In genomic region chr5:35020410-35021241, GRCm38 (mm10) we compare ENCODE assay signal across 13 mouse cellular contexts. TPM values are rescaled to one million over a fixed set of nuclear protein-coding genes. Genes with fewer than 3 reads are reported as not detected.
DNase-seq lines count a peak whose midpoint lies in the region; ATAC-seq lines count a peak whose summit lies in the region.
"Had no signal": no experiment of that assay in that cellular context is flagged by ENCODE, and none has a peak within 500 bp of the region (broad histone marks: within the 10 kb centered on the region; RNA-seq: fewer than 3 reads in every experiment).

No protein-coding gene starts in this region.

- H3K4me2 ChIP-seq in heart, embryonic 15.5 days = no peak overlapping the region
- H3K4me2 ChIP-seq in liver, embryonic 16.5 days (ENCODE audit: low read depth, low read length) = no peak overlapping the region
- H3K4me2 ChIP-seq in liver, embryonic 12.5 days = no peak overlapping the region
- H3K4me2 ChIP-seq in intestine, embryonic 16.5 days (ENCODE audit: low read depth, low read length) = no peak overlapping the region
- H3K4me2 ChIP-seq in stomach, embryonic 15.5 days = no peak overlapping the region
- H3K4me2 ChIP-seq: embryonic facial prominence, embryonic 15.5 days had no signal

- no peak overlapping the region for H3K4me3 ChIP-seq in heart, embryonic 15.5 days
- no peak overlapping the region for H3K4me3 ChIP-seq in heart, embryonic 10.5 days
- no peak overlapping the region for H3K4me3 ChIP-seq in liver, embryonic 16.5 days (ENCODE audit: low read depth, low read length)
- no peak overlapping the region for H3K4me3 ChIP-seq in liver, embryonic 12.5 days
- H3K4me3 ChIP-seq in intestine, embryonic 16.5 days (ENCODE audit: low read length) = no peak overlapping the region
- H3K4me3 ChIP-seq in stomach, embryonic 15.5 days (replicated peaks) = no peak overlapping the region
- H3K4me3 ChIP-seq: embryonic facial prominence, embryonic 15.5 days had no signal

- H3K36me3 ChIP-seq in heart, embryonic 15.5 days = peaks cover 8% of the 10 kb centered on the region; the same call in 1 of the 2 replicates
- peaks cover 44% of the 10 kb centered on the region for H3K36me3 ChIP-seq in heart, embryonic 10.5 days
- peaks cover 16% of the 10 kb centered on the region for H3K36me3 ChIP-seq in liver, embryonic 16.5 days (ENCODE audit: control insufficient read depth, insufficient read depth)
- H3K36me3 ChIP-seq in liver, embryonic 12.5 days = peaks cover 94% of the 10 kb centered on the region
- no peaks in the 10 kb centered on the region for H3K36me3 ChIP-seq in intestine, embryonic 16.5 days (ENCODE audit: control insufficient read depth, insufficient read depth, low read length)
- H3K36me3 ChIP-seq in stomach, embryonic 15.5 days = peaks cover 9% of the 10 kb centered on the region; the same call in 1 of the 2 replicates

- peak overlapping the region; percentile 15; the same call in 1 of the 2 replicates for H3K27ac ChIP-seq in heart, embryonic 15.5 days
- no peak overlapping the region for H3K27ac ChIP-seq in heart, embryonic 10.5 days
- H3K27ac ChIP-seq in liver, embryonic 16.5 days (ENCODE audit: low read length) = no peak overlapping the region
- no peak overlapping the region for H3K27ac ChIP-seq in liver, embryonic 12.5 days
- no peak overlapping the region for H3K27ac ChIP-seq in intestine, embryonic 16.5 days (ENCODE audit: low read length)
- peak overlapping the region; percentile 62 for H3K27ac ChIP-seq in stomach, embryonic 15.5 days

- ATAC-seq in heart, embryonic 15.5 days (replicated peaks; ENCODE audit: insufficient number of reproducible peaks, insufficient read depth, low FRiP score, low read depth) = no peak
- ATAC-seq in liver, embryonic 16.5 days (ENCODE audit: low read depth) = 0 out of 2 replicates have a peak, but pooled peaks have one; percentile 37
- no peak for ATAC-seq in liver, embryonic 12.5 days
- ATAC-seq in intestine, embryonic 16.5 days = peak; percentile 80
- no peak for ATAC-seq in stomach, embryonic 15.5 days (ENCODE audit: insufficient read depth, low FRiP score, low read depth)
- ATAC-seq: inflammation-experienced regulatory T-cells, adult 6 months had no signal

- no peaks in the 10 kb centered on the region for H3K9me3 ChIP-seq in heart, embryonic 15.5 days (replicated peaks)
- H3K9me3 ChIP-seq in heart, embryonic 10.5 days = no peaks in the 10 kb centered on the region
- H3K9me3 ChIP-seq in liver, embryonic 16.5 days (replicated peaks; ENCODE audit: control insufficient read depth, low read length) = no peaks in the 10 kb centered on the region
- no peaks in the 10 kb centered on the region for H3K9me3 ChIP-seq in liver, embryonic 12.5 days (replicated peaks)
- no peaks in the 10 kb centered on the region for H3K9me3 ChIP-seq in intestine, embryonic 16.5 days (ENCODE audit: control insufficient read depth, low read length)
- H3K9me3 ChIP-seq in stomach, embryonic 15.5 days = no peaks in the 10 kb centered on the region
- H3K9me3 ChIP-seq: embryonic facial prominence, embryonic 15.5 days had no signal

- no peak overlapping the region for H3K9ac ChIP-seq in heart, embryonic 15.5 days
- H3K9ac ChIP-seq in liver, embryonic 16.5 days (ENCODE audit: low read depth, low read length) = no peak overlapping the region
- no peak overlapping the region for H3K9ac ChIP-seq in liver, embryonic 12.5 days
- H3K9ac ChIP-seq in intestine, embryonic 16.5 days (ENCODE audit: low read depth, low read length) = no peak overlapping the region
- no peak overlapping the region for H3K9ac ChIP-seq in stomach, embryonic 15.5 days
- H3K9ac ChIP-seq: embryonic facial prominence, embryonic 15.5 days had no signal

- no peaks in the 10 kb centered on the region for H3K27me3 ChIP-seq in heart, embryonic 15.5 days
- H3K27me3 ChIP-seq in heart, embryonic 10.5 days (ENCODE audit: insufficient read depth, poor library complexity, severe bottlenecking) = no peaks in the 10 kb centered on the region
- no peaks in the 10 kb centered on the region for H3K27me3 ChIP-seq in liver, embryonic 16.5 days (ENCODE audit: control insufficient read depth, insufficient read depth, low read depth, low read length)
- no peaks in the 10 kb centered on the region for H3K27me3 ChIP-seq in liver, embryonic 12.5 days (replicated peaks)
- no peaks in the 10 kb centered on the region for H3K27me3 ChIP-seq in intestine, embryonic 16.5 days (replicated peaks; ENCODE audit: control insufficient read depth, insufficient read depth, low read length)
- H3K27me3 ChIP-seq in stomach, embryonic 15.5 days (replicated peaks) = no peaks in the 10 kb centered on the region
- H3K27me3 ChIP-seq: embryonic facial prominence, embryonic 15.5 days had no signal

- 73% methylated on average over 9 of the region's 9 CpGs for WGBS in heart, embryonic 15.5 days
- 83% methylated on average over 9 of the region's 9 CpGs for WGBS in heart, embryonic 10.5 days
- WGBS in liver, embryonic 16.5 days (ENCODE audit: insufficient replicate concordance) = 71% methylated on average over 9 of the region's 9 CpGs
- 78% methylated on average over 9 of the region's 9 CpGs for WGBS in liver, embryonic 12.5 days (ENCODE audit: insufficient replicate concordance)
- 68% methylated on average over 9 of the region's 9 CpGs for WGBS in intestine, embryonic 16.5 days
- WGBS in stomach, embryonic 15.5 days = 70% methylated on average over 9 of the region's 9 CpGs

- DNase-seq in heart, embryonic 10.5 days (ENCODE audit: low spot score) = no peak
- DNase-seq in c-Kit-positive CD71-positive TER-119-positive erythroid progenitor cells, embryonic 14.5 days (ENCODE audit: low spot score) = no peak
- DNase-seq: adrenal gland, adult 8-10 months; cerebellum, postnatal 36 days; kidney, postnatal 10 days; thymus, postnatal 36 days had no signal

- H3K4me1 ChIP-seq in heart, embryonic 15.5 days (replicated peaks) = peaks cover 28% of the 10 kb centered on the region
- peaks cover 50% of the 10 kb centered on the region for H3K4me1 ChIP-seq in heart, embryonic 10.5 days
- no peaks in the 10 kb centered on the region for H3K4me1 ChIP-seq in liver, embryonic 16.5 days (ENCODE audit: control insufficient read depth, low read depth, low read length)
- no peaks in the 10 kb centered on the region for H3K4me1 ChIP-seq in liver, embryonic 12.5 days
- H3K4me1 ChIP-seq in intestine, embryonic 16.5 days (ENCODE audit: control insufficient read depth, insufficient read depth, low read length) = no peaks in the 10 kb centered on the region
- peaks cover 9% of the 10 kb centered on the region; the same call in 1 of the 2 replicates for H3K4me1 ChIP-seq in stomach, embryonic 15.5 days

RNA-seq across cellular contexts. Expression of gene Hgfac, which starts 20.7 kb away (rescaled TPM):
- polyA plus RNA-seq in heart, embryonic 15.5 days (2015; fragmentation: Nextera tagmentation; extraction: Ambion mirVana) = 0.48 and 1.9 TPM in 2 replicates
- 0.26 and 5.0 TPM in 2 replicates for polyA plus RNA-seq in heart, embryonic 10.5 days (2016; fragmentation: Nextera tagmentation; extraction: Ambion mirVana)
- polyA plus RNA-seq in liver, embryonic 16.5 days (2015; fragmentation: Nextera tagmentation; extraction: Ambion mirVana) = 214 and 277 TPM in 2 replicates
- 43.3 and 44.1 TPM in 2 replicates for polyA plus RNA-seq in liver, embryonic 12.5 days (2016; fragmentation: Nextera tagmentation; extraction: Ambion mirVana)
- polyA plus RNA-seq in intestine, embryonic 16.5 days (2015; fragmentation: Nextera tagmentation; extraction: Ambion mirVana) = 14.1 and 14.9 TPM in 2 replicates
- 5.2 and 9.3 TPM in 2 replicates for polyA plus RNA-seq in stomach, embryonic 15.5 days (2015; fragmentation: Nextera tagmentation; extraction: Ambion mirVana)

RNA-seq across cellular contexts. Expression of gene Dok7, which starts 35.9 kb away (rescaled TPM):
- 11.3 and 12.9 TPM in 2 replicates for polyA plus RNA-seq in heart, embryonic 15.5 days (2015; fragmentation: Nextera tagmentation; extraction: Ambion mirVana)
- 2.3 and 4.4 TPM in 2 replicates for polyA plus RNA-seq in heart, embryonic 10.5 days (2016; fragmentation: Nextera tagmentation; extraction: Ambion mirVana)
- polyA plus RNA-seq in liver, embryonic 16.5 days (2015; fragmentation: Nextera tagmentation; extraction: Ambion mirVana) = 0.08 and 0.19 TPM in 2 replicates
- polyA plus RNA-seq in liver, embryonic 12.5 days (2016; fragmentation: Nextera tagmentation; extraction: Ambion mirVana) = 0.07 TPM in 1 of 2 replicates, not detected in the other
- polyA plus RNA-seq in intestine, embryonic 16.5 days (2015; fragmentation: Nextera tagmentation; extraction: Ambion mirVana) = 1.3 and 1.4 TPM in 2 replicates
- 1.8 and 2.1 TPM in 2 replicates for polyA plus RNA-seq in stomach, embryonic 15.5 days (2015; fragmentation: Nextera tagmentation; extraction: Ambion mirVana)

Comparison
In these comparisons a context has a peak if more than half of its experiments do, and no peak if none do; other contexts are left out.
1. ATAC-seq: peak in liver, embryonic 16.5 days (single experiment) and intestine, embryonic 16.5 days (single experiment); none in heart, embryonic 15.5 days (single experiment), liver, embryonic 12.5 days (single experiment) and stomach, embryonic 15.5 days (single experiment).
2. H3K27ac ChIP-seq: peak in heart, embryonic 15.5 days (single experiment) and stomach, embryonic 15.5 days (single experiment); none in heart, embryonic 10.5 days (single experiment), liver, embryonic 16.5 days (single experiment), liver, embryonic 12.5 days (single experiment) and intestine, embryonic 16.5 days (single experiment).